ENCODE assay signal across 21 mouse cellular contexts in genomic region chr13:34289567-34289966, GRCm38 (mm10). TPM values are rescaled to one million over a fixed set of nuclear protein-coding genes. Genes with fewer than 3 reads are reported as not detected.
A peak's percentile ranks its signal among the peaks of the same experiment; 100 is the strongest.
DNase-seq lines count a peak whose midpoint lies in the region; ATAC-seq lines count a peak whose summit lies in the region.
"Had no signal": no experiment of that assay in that cellular context is flagged by ENCODE, and none has a peak within 500 bp of the region (broad histone marks: within the 10 kb centered on the region; RNA-seq: fewer than 3 reads in every experiment).

No protein-coding gene starts in this region.

- intact Hi-C loops in gastrocnemius, postnatal 14 days (cut with DNase I; ENCODE audit: low total_unique reads): no loop called here

- H3K27me3 ChIP-seq in hindbrain, embryonic 10.5 days (ENCODE audit: insufficient read depth, poor library complexity, severe bottlenecking): no peaks in the 10 kb centered on the region
- no peaks in the 10 kb centered on the region for H3K27me3 ChIP-seq in hindbrain, embryonic 12.5 days
- H3K27me3 ChIP-seq in liver, embryonic 15.5 days: no peaks in the 10 kb centered on the region
- H3K27me3 ChIP-seq: heart, embryonic 12.5 days; hindbrain, embryonic 15.5 days; intestine, embryonic 15.5 days; megakaryocyte, embryonic 14.5 days; neural tube, embryonic 15.5 days; Patski had no signal

- H3K9ac ChIP-seq in hindbrain, embryonic 12.5 days: no peak overlapping the region
- H3K9ac ChIP-seq in liver, embryonic 15.5 days: no peak overlapping the region
- H3K9ac ChIP-seq: heart, embryonic 12.5 days; hindbrain, embryonic 15.5 days; intestine, embryonic 15.5 days; neural tube, embryonic 15.5 days had no signal

- no peaks in the 10 kb centered on the region for H3K9me3 ChIP-seq in hindbrain, embryonic 10.5 days
- H3K9me3 ChIP-seq in hindbrain, embryonic 12.5 days (replicated peaks): no peaks in the 10 kb centered on the region
- no peaks in the 10 kb centered on the region for H3K9me3 ChIP-seq in liver, embryonic 15.5 days (replicated peaks)
- H3K9me3 ChIP-seq: heart, embryonic 12.5 days; hindbrain, embryonic 15.5 days; intestine, embryonic 15.5 days; megakaryocyte, embryonic 14.5 days; neural tube, embryonic 15.5 days had no signal

- H3K4me3 ChIP-seq in hindbrain, embryonic 10.5 days: no peak overlapping the region
- H3K4me3 ChIP-seq in hindbrain, embryonic 12.5 days: no peak overlapping the region
- H3K4me3 ChIP-seq in liver, embryonic 15.5 days (replicated peaks): no peak overlapping the region
- H3K4me3 ChIP-seq: heart, embryonic 12.5 days; hindbrain, embryonic 15.5 days; intestine, embryonic 15.5 days; left cerebral cortex, adult 2 months; megakaryocyte, embryonic 14.5 days; neural tube, embryonic 15.5 days had no signal

- H3K4me2 ChIP-seq in hindbrain, embryonic 12.5 days (replicated peaks): no peak overlapping the region
- H3K4me2 ChIP-seq in liver, embryonic 15.5 days: no peak overlapping the region
- H3K4me2 ChIP-seq: heart, embryonic 12.5 days; hindbrain, embryonic 15.5 days; intestine, embryonic 15.5 days; neural tube, embryonic 15.5 days had no signal

- H3K36me3 ChIP-seq in hindbrain, embryonic 10.5 days: 0 out of 2 replicates have a peak, but pooled peaks cover 2% of the 10 kb centered on the region
- H3K36me3 ChIP-seq in hindbrain, embryonic 12.5 days: no peaks in the 10 kb centered on the region
- H3K36me3 ChIP-seq in liver, embryonic 15.5 days (replicated peaks): peaks cover 78% of the 10 kb centered on the region
- H3K36me3 ChIP-seq: heart, embryonic 12.5 days; hindbrain, embryonic 15.5 days; intestine, embryonic 15.5 days; neural tube, embryonic 15.5 days had no signal

- DNase-seq in hindbrain, embryonic 10.5 days (ENCODE audit: low spot score): no peak
- DNase-seq in right cerebral cortex, adult 18-20 months: peak; percentile 63
- DNase-seq in right cerebral cortex, postnatal 36 days (ENCODE audit: low spot score in 2 of 2): no peak
- no peak for DNase-seq in adrenal gland, postnatal 4 days (ENCODE audit: low spot score in 2 of 2)
- DNase-seq in gastrocnemius, postnatal 14 days: no peak
- DNase-seq: cerebellum, adult 11-12 months; cerebellum, postnatal 14 days; kidney, adult 9 months; kidney, postnatal 25 days; lung, adult 18-20 months; lung, postnatal 14 days; thymus, postnatal 25 days had no signal

- peak overlapping the region; percentile 80 for H3K27ac ChIP-seq in hindbrain, embryonic 10.5 days
- H3K27ac ChIP-seq in hindbrain, embryonic 12.5 days: no peak overlapping the region
- 0 out of 2 replicates have a peak overlapping the region, but pooled peaks have one; percentile 15 for H3K27ac ChIP-seq in liver, embryonic 15.5 days (replicated peaks)
- H3K27ac ChIP-seq: hindbrain, embryonic 15.5 days; intestine, embryonic 15.5 days; left cerebral cortex, adult 2 months; neural tube, embryonic 15.5 days had no signal

- no peak for ATAC-seq in hindbrain, embryonic 12.5 days (ENCODE audit: low FRiP score)
- no peak for ATAC-seq in liver, embryonic 15.5 days (ENCODE audit: insufficient read depth)

- WGBS in hindbrain, embryonic 10.5 days: 92% methylated on average over 2 of the region's 2 CpGs
- WGBS in hindbrain, embryonic 12.5 days: 82% methylated on average over 2 of the region's 2 CpGs
- 76% methylated on average over 2 of the region's 2 CpGs for WGBS in liver, embryonic 15.5 days (ENCODE audit: insufficient replicate concordance)

- peaks cover 42% of the 10 kb centered on the region for H3K4me1 ChIP-seq in hindbrain, embryonic 10.5 days (replicated peaks)
- peaks cover 22% of the 10 kb centered on the region for H3K4me1 ChIP-seq in hindbrain, embryonic 12.5 days
- H3K4me1 ChIP-seq in liver, embryonic 15.5 days (replicated peaks): peaks cover 45% of the 10 kb centered on the region
- H3K4me1 ChIP-seq: intestine, embryonic 15.5 days had no signal

RNA-seq across cellular contexts. Expression of gene Slc22a23, which starts 55.4 kb away (rescaled TPM):
- polyA plus RNA-seq in hindbrain, embryonic 10.5 days (2016; fragmentation: Nextera tagmentation; extraction: Ambion mirVana): 7.3 and 8.4 TPM in 2 replicates
- 14.0 and 16.1 TPM in 2 replicates for polyA plus RNA-seq in hindbrain, embryonic 12.5 days (2016; fragmentation: Nextera tagmentation; extraction: Ambion mirVana)
- polyA plus RNA-seq in liver, embryonic 15.5 days (2015; fragmentation: Nextera tagmentation; extraction: Ambion mirVana): 7.4 and 9.1 TPM in 2 replicates
- total RNA-seq in adrenal gland, postnatal 4 days (2021): 1 to 10 TPM; 7.9 to 8.6 TPM
- total RNA-seq in gastrocnemius, postnatal 14 days (2021): 1 to 10 TPM; 7.8 to 9.9 TPM
